Mouse (Mus musculus): ENCODE results near the gene Rln3.

Gene Rln3

GRCm38 (mm10) chr8:84044900-84045299 is at the start of gene Rln3:
Gene Rln3, minus strand, starts transcription at chr8:84045000.
- DNase-seq (ENCODE audit: low spot score) = no peak

DNA sequence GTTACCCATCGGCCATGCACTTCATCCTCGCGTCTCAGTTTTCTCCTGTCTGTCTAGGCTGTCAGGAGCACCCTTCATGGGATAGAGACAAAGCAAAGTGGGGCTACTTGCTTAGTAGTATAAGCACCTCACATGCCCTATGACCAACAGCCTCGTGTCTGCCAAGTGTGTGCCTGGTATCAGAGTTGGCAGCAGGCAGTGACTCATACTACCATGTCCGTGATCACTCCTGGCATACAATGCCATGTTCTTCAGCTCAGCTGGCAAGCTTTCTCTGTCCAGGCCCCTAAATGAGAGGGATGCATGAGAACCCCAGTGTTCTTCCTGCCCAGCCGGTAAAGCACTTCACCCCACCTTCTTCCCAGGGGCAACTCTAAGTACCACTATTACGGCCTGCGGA is 45.8 kb upstream of the Rln3 start:
- no peak for DNase-seq (ENCODE audit: low spot score)

DNA sequence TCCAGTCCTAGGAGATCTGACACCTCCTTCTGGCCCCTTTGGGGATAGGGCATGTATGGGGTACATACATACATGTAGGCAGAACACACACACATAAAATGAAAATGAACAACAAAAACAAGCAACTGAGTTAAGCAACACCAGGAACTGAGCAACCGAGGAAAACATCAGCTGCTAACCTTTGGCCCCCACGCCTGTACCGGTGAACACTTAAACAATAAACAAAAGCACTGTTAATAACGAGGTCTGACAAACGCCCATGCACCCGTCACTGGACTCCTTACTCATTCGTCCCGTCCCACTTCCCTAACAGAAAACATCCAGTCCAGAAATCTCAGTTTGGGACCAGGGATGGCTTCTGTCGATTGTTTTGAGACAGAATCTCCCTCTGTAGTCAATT is 44.5 kb upstream of the Rln3 start:
- no peak for DNase-seq (ENCODE audit: low spot score)

GRCm38 (mm10) chr8:84087821-84088220 is 43.0 kb upstream of the Rln3 start:
- no peak for DNase-seq (ENCODE audit: low spot score)

GRCm38 (mm10) chr8:84087156-84087555 is 42.4 kb upstream of the Rln3 start:
- no peak for DNase-seq (ENCODE audit: low spot score)

DNA sequence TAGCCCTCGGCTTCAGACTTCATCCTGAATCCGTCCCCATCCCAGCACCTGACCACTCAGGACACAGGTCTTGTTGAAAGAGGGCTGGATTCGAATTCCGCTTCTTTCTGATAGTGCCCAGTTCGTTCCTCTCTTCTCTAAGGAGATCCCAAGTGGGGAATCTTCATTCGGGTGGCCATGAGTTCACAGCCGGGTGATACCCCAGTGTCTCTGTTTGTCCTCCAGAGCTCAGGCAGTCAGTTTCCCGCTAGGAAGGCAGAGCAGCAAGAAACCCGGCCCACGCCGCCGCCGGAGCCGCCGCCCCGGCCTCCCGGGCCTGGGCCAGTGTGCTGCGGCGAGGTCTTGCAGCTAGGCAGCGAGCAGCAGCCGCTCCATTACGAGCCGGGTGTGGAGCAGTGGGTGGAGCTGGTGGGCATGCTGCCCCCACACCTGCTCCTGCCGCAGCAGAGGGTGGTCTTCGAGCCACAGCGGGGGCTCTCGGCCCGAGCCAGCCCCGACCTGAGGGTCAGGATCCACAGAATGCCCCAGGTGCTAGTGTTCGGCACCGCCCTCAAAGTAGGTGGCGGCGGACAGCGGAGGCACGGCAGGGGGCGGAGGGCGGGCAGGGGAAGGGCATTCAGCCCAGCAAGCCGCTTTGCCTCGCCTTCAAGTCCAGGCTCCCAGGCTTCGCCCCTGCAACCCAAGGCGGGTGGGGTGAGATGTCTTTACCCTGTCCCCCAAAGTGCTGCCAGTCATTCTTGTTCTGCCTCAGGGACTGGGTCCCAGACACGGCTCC is 39.7 kb upstream of the Rln3 start:
- DNase-seq (ENCODE audit: low spot score) = no peak

DNA sequence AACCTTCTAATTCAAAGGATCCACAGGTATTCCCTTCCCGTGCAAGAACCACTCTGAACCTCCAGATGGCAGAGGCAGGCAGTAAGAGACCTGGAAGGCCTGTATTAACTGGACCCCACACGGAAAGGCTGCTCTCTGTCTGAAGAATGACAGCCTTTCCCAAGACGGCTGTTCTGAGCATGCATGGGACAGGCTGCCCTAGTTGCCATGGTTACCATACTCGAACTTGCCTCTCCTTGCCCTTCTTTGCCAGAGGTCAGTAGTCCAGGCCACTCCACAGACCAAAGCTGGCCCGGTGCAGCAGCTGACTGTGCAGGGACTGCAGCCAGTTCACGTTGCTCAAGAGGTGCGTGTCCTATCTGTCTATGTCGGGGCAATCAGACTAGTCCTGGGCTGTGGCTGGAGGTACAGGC is 39.0 kb upstream of the Rln3 start:
- peak; percentile 51 for DNase-seq (ENCODE audit: low spot score)

GRCm38 (mm10) chr8:84079206-84079605 is 34.4 kb upstream of the Rln3 start:
- no peak for DNase-seq (ENCODE audit: low spot score)

DNA sequence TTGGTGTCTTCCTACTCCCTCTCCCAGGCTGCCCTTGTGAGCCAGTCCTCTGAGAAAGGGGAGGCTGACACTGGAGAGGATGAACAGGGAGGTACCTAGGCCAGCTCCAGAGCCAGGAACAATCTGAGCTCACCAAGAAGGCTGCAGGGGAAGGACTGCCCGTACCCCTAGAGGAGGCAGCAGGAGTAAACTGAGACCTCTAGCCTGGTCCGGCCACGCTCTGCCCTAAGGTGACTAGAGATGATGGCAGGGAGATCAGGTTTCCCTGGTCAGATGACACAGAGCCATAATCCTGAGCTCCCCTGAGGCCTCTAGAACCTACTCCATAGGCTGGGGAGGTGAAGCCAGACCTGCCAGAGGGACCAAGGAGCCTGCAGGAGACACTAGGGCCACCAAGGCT is 32.0 kb upstream of the Rln3 start:
- no peak for DNase-seq (ENCODE audit: low spot score)

- DNase-seq (ENCODE audit: low spot score) = no peak
Observed at GRCm38 (mm10) chr8:84076412-84076811, 31.6 kb upstream of the Rln3 start.

- no peak for DNase-seq (ENCODE audit: low spot score)
Observed at GRCm38 (mm10) chr8:84073230-84073976, 28.6 kb upstream of the Rln3 start.

GRCm38 (mm10) chr8:84072321-84072720 is 27.5 kb upstream of the Rln3 start:
- DNase-seq (ENCODE audit: low spot score) = no peak

GRCm38 (mm10) chr8:84071921-84072320 is 27.1 kb upstream of the Rln3 start:
- no peak for DNase-seq (ENCODE audit: low spot score)

- no peak for DNase-seq (ENCODE audit: low spot score)
Observed at GRCm38 (mm10) chr8:84070667-84071066, 25.9 kb upstream of the Rln3 start.

DNA sequence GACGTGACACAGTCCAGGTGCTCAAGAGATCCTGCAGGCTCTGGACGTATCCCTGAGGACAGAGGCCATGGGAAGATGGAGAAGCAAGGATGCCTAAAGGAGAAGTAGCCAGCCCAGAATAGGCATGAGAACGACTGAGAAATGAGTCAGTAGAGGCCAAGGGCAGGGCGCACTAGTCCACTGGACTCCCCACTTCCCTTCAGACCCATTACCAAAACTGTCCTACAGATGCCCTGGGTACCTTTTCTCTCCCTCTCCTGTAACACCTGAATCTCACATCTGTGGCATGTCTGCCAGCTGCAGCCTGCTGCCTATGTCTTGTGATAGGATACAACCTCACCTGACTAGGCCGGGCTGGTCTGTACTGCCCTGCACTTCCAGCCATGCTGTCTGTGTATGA is 25.4 kb upstream of the Rln3 start:
- no peak for DNase-seq (ENCODE audit: low spot score)

DNA sequence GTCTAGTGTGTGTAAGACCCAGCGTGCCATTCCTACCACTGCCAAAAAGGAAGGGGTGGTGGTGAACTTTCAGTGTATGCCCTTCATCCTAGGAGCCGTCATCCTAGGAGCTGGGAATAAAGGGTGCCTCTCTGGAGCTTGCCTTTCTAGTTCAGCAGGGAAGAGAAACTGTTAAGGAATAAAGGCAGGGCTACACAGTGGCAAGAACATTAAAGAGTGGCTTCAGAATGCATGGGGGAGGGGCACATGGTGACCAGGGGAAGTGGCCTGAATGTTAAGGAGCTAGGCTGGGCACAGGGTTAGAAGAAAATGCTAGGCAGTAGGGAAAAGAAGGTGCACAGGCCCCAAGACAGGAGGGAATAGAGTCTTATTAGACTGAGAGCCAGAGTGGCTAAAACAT is 24.9 kb upstream of the Rln3 start:
- no peak for DNase-seq (ENCODE audit: low spot score)

- DNase-seq (ENCODE audit: low spot score) = no peak
Observed at GRCm38 (mm10) chr8:84069169-84069568, 24.4 kb upstream of the Rln3 start.

DNA sequence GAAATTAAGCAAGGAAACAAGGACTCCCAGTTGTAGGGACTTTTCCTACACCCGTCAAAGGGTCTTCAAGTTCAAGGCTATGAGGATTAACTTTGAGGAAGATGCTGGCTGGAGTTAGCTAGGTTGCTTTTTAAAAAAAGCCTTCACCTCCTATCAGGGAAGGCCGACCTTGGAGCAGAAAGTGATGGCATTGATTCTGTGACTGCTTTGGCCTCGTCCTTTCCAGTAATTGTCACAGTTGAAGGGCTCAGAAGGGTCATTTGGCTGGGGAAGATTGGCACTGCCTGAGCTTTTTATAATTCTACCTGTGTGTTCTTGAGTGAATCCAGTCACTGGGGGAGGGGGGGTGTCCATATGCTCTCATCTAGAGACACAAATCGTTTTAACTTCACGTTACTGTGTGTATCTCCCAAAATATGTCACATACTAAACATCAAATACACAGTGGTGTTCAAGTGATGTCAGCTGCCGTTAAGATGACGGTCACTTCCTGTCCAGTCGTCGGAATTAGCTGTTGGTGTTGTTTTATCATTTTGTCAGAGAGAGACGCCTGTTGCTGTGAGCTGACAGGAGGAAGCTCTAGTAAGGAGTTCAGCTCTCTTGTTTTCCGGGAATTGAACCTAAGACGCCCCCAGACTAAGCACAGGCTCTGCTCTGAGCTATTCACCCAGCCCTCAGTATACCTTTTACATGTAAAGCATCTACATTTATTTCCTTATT is 23.7 kb upstream of the Rln3 start:
- no peak for DNase-seq (ENCODE audit: low spot score)

DNA sequence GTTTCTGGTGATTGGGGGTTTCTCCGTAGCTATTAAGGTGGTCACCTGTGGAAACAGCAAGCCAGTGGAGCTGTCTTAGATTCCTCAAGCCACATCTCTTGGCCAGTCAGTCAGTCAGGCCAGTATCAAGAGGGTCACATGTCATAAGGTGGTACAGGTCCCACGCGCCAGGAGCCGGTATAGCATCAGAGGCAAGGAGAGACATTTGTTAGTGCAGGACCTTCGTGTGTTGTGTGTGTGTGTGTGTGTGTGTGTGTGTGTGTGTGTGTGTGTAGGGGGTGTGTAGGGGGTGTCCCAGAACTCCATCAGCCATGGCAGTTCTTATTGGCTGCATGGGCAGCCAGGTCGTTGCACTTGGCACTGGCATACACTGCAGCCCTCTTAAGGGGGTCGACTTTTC is 23.1 kb upstream of the Rln3 start:
- DNase-seq (ENCODE audit: low spot score) = no peak

- peak; percentile 92 for DNase-seq (ENCODE audit: low spot score)
Observed at GRCm38 (mm10) chr8:84067047-84067573, 22.3 kb upstream of the Rln3 start.

DNA sequence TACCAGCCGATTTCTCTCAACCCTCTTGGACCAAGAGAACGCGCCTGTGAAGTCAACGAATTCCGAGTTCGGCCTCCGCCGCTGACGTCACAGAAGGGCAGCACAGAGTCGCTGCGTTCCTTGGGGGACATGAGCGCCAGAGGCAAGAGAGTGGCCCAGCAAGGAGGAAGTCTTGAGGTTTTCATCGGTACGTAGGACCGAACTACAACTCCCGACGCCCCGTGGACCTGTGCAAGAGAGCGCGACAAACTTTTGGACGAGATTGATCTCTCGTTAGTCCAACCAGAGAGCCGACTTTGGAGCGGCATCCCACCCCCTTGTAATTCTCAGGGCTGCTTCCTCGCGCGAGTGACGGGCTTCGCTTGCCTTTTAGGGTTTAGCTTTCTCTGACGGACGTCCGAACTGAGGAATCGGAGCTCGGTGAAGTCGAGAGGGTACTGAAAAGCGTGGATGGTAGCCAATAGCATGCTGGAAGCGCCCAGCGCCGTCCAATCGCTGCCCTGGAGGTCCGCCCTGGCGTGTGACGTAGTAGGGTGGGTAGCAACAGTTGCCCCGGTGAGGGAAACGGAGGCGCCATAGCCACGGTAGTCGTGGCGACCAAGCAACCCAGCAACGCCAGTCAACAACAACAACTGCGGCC is 21.6 kb upstream of the Rln3 start, which contains the start of gene Rfx1:
Gene Rfx1, plus strand, starts transcription at position 544 of the 640 bp plus-strand sequence.
- peak; percentile 99 for DNase-seq (ENCODE audit: low spot score)

DNA sequence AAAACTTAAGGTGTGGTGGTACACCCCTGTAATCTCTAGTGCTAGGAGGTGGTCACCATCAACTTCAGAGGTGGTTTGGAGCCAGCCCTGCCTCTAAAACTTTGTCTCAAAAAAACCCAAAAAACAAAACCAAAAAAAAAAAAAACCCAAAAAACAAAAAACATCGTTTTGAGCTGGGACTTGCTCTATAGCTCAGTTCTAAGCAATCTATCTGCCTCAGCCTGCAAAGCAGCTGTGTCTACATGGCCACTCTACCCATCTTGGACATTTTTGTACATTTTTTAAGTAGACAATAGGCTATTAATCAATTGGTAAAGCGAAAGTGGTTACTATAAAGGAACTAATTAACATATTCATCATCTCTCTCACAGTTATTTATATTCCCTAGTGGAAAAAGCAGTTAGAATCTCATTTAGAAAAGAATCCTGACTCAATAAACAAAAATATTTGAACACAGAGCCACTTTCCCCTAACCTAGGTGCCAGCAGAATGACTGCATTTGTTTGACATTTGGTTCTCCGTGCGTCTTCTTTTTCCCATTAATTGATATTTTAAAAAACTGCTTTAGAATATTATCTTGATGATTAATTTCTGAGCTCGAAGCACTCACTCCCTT is 20.8 kb upstream of the Rln3 start:
- no peak for DNase-seq (ENCODE audit: low spot score)
